Mouse (Mus musculus): ENCODE data around the gene Foxo1. TPM values are rescaled to one million over a fixed set of nuclear protein-coding genes. Genes with fewer than 3 reads are reported as not detected.
A peak's percentile ranks its signal among the peaks of the same experiment; 100 is the strongest.

Foxo1 gene
- polyA plus RNA-seq, 1 experiment from 2014 or later = 2.7 TPM

DNA sequence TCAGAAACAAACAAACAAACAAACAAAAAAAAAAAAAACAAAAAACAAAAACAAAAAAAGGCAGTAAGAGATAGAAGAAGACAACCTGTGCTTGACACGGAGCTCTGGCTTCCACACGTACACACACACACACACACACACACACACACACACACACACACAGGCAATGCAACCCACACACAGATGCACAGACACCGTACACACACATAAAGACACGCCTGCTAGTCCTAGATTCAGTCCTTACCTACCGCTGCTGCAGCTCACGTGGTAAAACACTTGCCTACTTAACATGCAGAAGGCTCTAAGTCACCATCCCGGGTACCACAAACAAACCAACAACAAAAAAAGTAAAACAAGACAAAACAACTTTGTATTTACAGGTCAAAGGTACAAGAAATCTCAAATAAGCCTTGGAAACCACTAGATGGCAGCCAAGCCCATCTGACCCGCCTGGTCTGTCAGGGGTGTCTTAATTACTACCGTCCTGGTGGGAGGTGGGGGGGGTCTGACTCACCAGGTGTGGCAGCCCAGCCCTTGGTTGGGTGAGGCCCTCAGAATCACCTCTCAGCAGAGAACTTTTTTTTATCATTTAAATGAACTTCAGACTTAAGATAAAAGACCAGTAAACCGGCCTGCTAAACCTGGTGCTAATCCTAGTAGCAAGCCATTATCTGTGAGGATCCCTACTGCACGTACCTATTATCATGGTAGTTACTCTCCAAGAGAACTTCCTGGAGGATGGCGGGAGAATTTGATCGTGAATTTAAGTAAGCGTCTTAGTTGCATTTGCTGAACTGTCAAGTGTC lies 14.3 kb upstream of the Foxo1 start:
- H3K36me3 ChIP-seq = no peaks in the 10 kb centered on the region
- H3K27me3 ChIP-seq (ENCODE audit: insufficient read depth, poor library complexity, severe bottlenecking) = peaks cover 12% of the 10 kb centered on the region
- DNase-seq (ENCODE audit: low spot score) = peak; percentile 25
- H3K4me1 ChIP-seq (replicated peaks) = peaks cover 5% of the 10 kb centered on the region; the same call in 1 of the 2 replicates
- WGBS = 18% methylated on average over 14 of the region's 14 CpGs
- H3K27ac ChIP-seq = no peak overlapping the region
- H3K9me3 ChIP-seq = no peaks in the 10 kb centered on the region
- no peak overlapping the region for H3K4me3 ChIP-seq

DNA sequence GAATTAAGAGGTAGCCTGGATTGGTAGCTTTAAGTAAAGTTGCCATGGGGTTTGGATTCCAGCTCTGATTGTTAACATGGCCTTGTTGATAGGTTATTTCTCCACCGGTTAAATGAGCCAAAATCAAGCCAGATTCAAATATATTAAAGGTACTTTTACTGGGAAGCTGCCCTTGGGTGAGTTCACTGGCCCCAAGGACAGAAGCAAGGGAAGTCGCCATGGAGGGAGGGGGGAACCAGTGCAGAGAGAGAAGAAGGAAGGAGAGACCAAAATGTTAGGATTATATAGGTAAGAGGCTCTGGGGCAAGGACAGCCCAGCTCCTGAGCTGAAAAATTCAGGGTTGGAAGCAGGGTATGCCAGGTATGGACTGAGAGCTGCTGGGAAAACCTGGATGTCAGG lies 13.6 kb upstream of the Foxo1 start:
- Histone ChIP-seq H3K4me1 (replicated peaks) (peaks cover 5% of the 10 kb centered on the region; the same call in 1 of the 2 replicates), H3K27ac (no peak overlapping the region), H3K36me3 (no peaks in the 10 kb centered on the region), H3K27me3 (ENCODE audit: insufficient read depth, poor library complexity, severe bottlenecking) (peaks cover 18% of the 10 kb centered on the region), H3K4me3 (no peak overlapping the region), H3K9me3 (no peaks in the 10 kb centered on the region)
- DNase-seq (ENCODE audit: low spot score) = no peak
- 6% methylated on average over 2 of the region's 2 CpGs for WGBS

- Histone ChIP-seq H3K4me1 (replicated peaks) (peaks cover 5% of the 10 kb centered on the region; the same call in 1 of the 2 replicates), H3K9me3 (no peaks in the 10 kb centered on the region), H3K27ac (peak overlapping the region; percentile 50; the same call in 1 of the 2 replicates), H3K27me3 (ENCODE audit: insufficient read depth, poor library complexity, severe bottlenecking) (peaks cover 32% of the 10 kb centered on the region), H3K36me3 (no peaks in the 10 kb centered on the region), H3K4me3 (peak overlapping the region; percentile 47)
- peak; percentile 65 for DNase-seq (ENCODE audit: low spot score)
- 12% methylated on average over 18 of the region's 18 CpGs for WGBS
Measured at GRCm38 (mm10) chr3:52257782-52258441, 10.2 kb upstream of the Foxo1 start.

DNA sequence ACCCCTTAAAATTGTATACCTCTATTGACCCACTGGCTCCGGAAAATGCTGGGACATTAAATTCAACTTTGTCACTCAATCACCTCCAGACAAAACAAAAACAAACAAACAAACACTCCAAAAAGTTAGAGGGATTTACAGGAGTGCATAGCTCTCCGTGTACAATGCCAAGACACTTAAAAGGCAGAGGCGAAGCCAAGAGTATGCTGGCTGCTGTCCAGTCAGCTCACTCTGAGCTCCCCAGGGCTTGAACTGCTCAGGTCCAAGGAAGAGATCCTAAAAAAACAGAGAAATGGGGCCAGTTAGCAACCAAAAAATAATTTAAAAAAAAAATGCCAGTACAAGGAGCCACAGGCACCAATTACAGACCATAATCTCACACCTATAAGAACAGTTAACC lies 9.6 kb upstream of the Foxo1 start:
- no peaks in the 10 kb centered on the region for H3K36me3 ChIP-seq
- H3K27me3 ChIP-seq (ENCODE audit: insufficient read depth, poor library complexity, severe bottlenecking) = peaks cover 32% of the 10 kb centered on the region
- DNase-seq (ENCODE audit: low spot score) = no peak
- H3K27ac ChIP-seq = no peak overlapping the region
- no peaks in the 10 kb centered on the region for H3K9me3 ChIP-seq
- WGBS = 65% methylated on average over 3 of the region's 3 CpGs
- no peak overlapping the region for H3K4me3 ChIP-seq
- peaks cover 5% of the 10 kb centered on the region; the same call in 1 of the 2 replicates for H3K4me1 ChIP-seq (replicated peaks)

- no peak overlapping the region for H3K27ac ChIP-seq
- H3K36me3 ChIP-seq = no peaks in the 10 kb centered on the region
- no peaks in the 10 kb centered on the region for H3K9me3 ChIP-seq
- WGBS = 47% methylated on average over 13 of the region's 13 CpGs
- H3K4me3 ChIP-seq = no peak overlapping the region
- peak; percentile 77 for DNase-seq (ENCODE audit: low spot score)
- peaks cover 18% of the 10 kb centered on the region for H3K4me1 ChIP-seq (replicated peaks)
- peaks cover 68% of the 10 kb centered on the region for H3K27me3 ChIP-seq (ENCODE audit: insufficient read depth, poor library complexity, severe bottlenecking)
Measured at GRCm38 (mm10) chr3:52262431-52263161, 5.5 kb upstream of the Foxo1 start.

DNA sequence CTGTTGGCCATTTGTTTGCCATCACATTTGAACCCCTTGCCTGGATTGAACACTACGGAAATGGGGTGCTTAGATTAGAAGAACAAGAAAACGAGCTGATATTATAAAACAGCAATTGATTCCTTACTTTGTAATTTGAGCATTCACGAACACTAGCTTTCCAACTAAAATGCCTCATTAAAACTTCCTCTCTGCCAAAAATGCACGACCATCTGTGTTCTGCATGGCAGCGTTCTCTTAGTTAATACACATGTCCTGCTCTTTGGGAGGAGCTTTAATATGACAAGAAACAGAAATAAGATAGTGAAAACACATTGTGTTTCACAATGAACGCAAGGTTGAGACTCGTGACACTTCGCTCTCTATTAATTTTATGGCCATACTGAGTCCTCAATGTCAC lies 3.8 kb upstream of the Foxo1 start:
- no peak for DNase-seq (ENCODE audit: low spot score)
- Histone ChIP-seq H3K9me3 (no peaks in the 10 kb centered on the region), H3K36me3 (no peaks in the 10 kb centered on the region), H3K4me3 (no peak overlapping the region), H3K27ac (no peak overlapping the region), H3K4me1 (replicated peaks) (peaks cover 25% of the 10 kb centered on the region), H3K27me3 (ENCODE audit: insufficient read depth, poor library complexity, severe bottlenecking) (peaks cover 64% of the 10 kb centered on the region)
- WGBS = 88% methylated on average over 8 of the region's 8 CpGs

- H3K4me3 ChIP-seq = peak overlapping the region; percentile 68
Measured at GRCm38 (mm10) chr3:52266606-52267160, 1.5 kb upstream of the Foxo1 start.

DNA sequence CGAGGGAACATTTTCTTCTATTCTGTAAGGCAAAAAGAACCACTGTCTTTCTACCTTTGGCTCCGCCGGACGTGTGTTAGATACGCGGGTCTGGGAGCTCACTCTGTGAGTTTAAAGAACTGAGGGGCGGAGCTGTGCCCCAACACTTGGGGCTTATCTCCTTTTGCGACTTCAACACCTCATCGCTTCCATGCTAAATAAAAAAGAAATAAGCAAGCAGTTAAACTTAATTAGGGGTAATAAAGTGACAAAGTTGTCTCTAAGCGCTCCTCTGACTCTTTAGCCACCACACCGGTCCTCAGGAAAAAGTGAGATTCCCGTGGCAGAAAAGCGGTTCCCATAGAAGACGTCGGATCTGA lies 864 bp upstream of the Foxo1 start:
- Histone ChIP-seq H3K27ac (peak overlapping the region; percentile 87), H3K27me3 (ENCODE audit: insufficient read depth, poor library complexity, severe bottlenecking) (peaks cover 76% of the 10 kb centered on the region), H3K36me3 (no peaks in the 10 kb centered on the region), H3K4me1 (replicated peaks) (peaks cover 39% of the 10 kb centered on the region), H3K4me3 (peak overlapping the region; percentile 68), H3K9me3 (no peaks in the 10 kb centered on the region)
- no peak for DNase-seq (ENCODE audit: low spot score)
- under 1% methylated on average over 15 of the region's 15 CpGs for WGBS

More at GRCm38 (mm10) chr3:52266606-52267160, 1.5 kb upstream of the Foxo1 start:
- H3K9me3 ChIP-seq = no peaks in the 10 kb centered on the region
- no peak for DNase-seq (ENCODE audit: low spot score)
- H3K36me3 ChIP-seq = no peaks in the 10 kb centered on the region
- no peak overlapping the region for H3K27ac ChIP-seq
- 12% methylated on average over 17 of the region's 17 CpGs for WGBS
- peaks cover 72% of the 10 kb centered on the region for H3K27me3 ChIP-seq (ENCODE audit: insufficient read depth, poor library complexity, severe bottlenecking)
- peaks cover 39% of the 10 kb centered on the region for H3K4me1 ChIP-seq (replicated peaks)

DNA sequence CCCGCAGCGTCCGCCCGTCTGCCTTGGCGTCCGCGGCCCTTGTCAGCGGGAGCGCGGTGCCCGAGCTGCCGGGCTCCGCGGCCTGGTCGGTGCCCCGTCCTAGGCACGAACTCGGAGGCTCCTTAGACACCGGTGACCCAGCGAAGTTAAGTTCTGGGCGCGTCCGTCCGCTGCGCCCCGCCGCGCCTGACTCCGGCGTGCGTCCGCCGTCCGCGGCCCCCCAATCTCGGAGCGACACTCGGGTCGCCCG lies 276 bp downstream of the Foxo1 start:
- Histone ChIP-seq H3K27me3 (ENCODE audit: insufficient read depth, poor library complexity, severe bottlenecking) (peaks cover 76% of the 10 kb centered on the region), H3K4me3 (peak overlapping the region; percentile 68), H3K36me3 (no peaks in the 10 kb centered on the region), H3K27ac (peak overlapping the region; percentile 87), H3K9me3 (no peaks in the 10 kb centered on the region), H3K4me1 (replicated peaks) (peaks cover 39% of the 10 kb centered on the region)
- WGBS = under 1% methylated on average over 40 of the region's 40 CpGs
- DNase-seq (ENCODE audit: low spot score) = no peak

DNA sequence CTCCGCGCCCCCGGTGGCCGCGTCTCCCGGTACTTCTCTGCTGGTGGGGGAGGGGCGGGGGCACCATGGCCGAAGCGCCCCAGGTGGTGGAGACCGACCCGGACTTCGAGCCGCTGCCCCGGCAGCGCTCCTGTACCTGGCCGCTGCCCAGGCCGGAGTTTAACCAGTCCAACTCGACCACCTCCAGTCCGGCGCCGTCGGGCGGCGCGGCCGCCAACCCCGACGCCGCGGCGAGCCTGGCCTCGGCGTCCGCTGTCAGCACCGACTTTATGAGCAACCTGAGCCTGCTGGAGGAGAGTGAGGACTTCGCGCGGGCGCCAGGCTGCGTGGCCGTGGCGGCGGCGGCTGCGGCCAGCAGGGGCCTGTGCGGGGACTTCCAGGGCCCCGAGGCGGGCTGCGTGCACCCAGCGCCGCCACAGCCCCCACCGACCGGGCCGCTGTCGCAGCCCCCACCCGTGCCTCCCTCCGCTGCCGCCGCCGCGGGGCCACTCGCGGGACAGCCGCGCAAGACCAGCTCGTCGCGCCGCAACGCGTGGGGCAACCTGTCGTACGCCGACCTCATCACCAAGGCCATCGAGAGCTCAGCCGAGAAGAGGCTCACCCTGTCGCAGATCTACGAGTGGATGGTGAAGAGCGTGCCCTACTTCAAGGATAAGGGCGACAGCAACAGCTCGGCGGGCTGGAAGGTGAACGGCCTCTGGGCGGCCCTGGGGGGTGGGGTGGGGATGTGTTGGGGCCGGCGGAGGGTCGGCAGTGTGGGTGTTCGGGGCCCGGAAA lies 789 bp downstream of the Foxo1 start:
- Histone ChIP-seq H3K4me3 (peak overlapping the region; percentile 68), H3K27ac (peak overlapping the region; percentile 87), H3K36me3 (no peaks in the 10 kb centered on the region), H3K4me1 (replicated peaks) (peaks cover 39% of the 10 kb centered on the region), H3K27me3 (ENCODE audit: insufficient read depth, poor library complexity, severe bottlenecking) (peaks cover 72% of the 10 kb centered on the region), H3K9me3 (no peaks in the 10 kb centered on the region)
- WGBS = under 1% methylated on average over 86 of the region's 89 CpGs
- peak; percentile 54 for DNase-seq (ENCODE audit: low spot score)

- Histone ChIP-seq H3K27me3 (ENCODE audit: insufficient read depth, poor library complexity, severe bottlenecking) (peaks cover 64% of the 10 kb centered on the region), H3K9me3 (no peaks in the 10 kb centered on the region), H3K4me1 (replicated peaks) (peaks cover 39% of the 10 kb centered on the region), H3K27ac (peak overlapping the region; percentile 87), H3K36me3 (no peaks in the 10 kb centered on the region), H3K4me3 (peak overlapping the region; percentile 68)
- WGBS = under 1% methylated on average over 55 of the region's 55 CpGs
- peak; percentile 73 for DNase-seq (ENCODE audit: low spot score)
Measured at GRCm38 (mm10) chr3:52269514-52270351, 1.6 kb downstream of the Foxo1 start.
